In genomic region chr10:126940949-126941348, GRCm38 (mm10) we compare ENCODE assay signal across 31 mouse cellular contexts. TPM values are rescaled to one million over a fixed set of nuclear protein-coding genes. Genes with fewer than 3 reads are reported as not detected.
DNase-seq lines count a peak whose midpoint lies in the region; ATAC-seq and TF ChIP-seq lines count a peak whose summit lies in the region.
"Had no signal": no experiment of that assay in that cellular context is flagged by ENCODE, and none has a peak within 500 bp of the region (broad histone marks: within the 10 kb centered on the region; RNA-seq: fewer than 3 reads in every experiment).

No protein-coding gene starts in this region.

- H3K4me1 ChIP-seq in heart, embryonic 10.5 days = peaks cover 23% of the 10 kb centered on the region
- peaks cover 25% of the 10 kb centered on the region for H3K4me1 ChIP-seq in heart, embryonic 13.5 days
- peaks cover 17% of the 10 kb centered on the region for H3K4me1 ChIP-seq in heart, postnatal 0 days (ENCODE audit: control insufficient read depth, insufficient read depth)
- peaks cover 5% of the 10 kb centered on the region; the same call in 1 of the 2 replicates for H3K4me1 ChIP-seq in stomach, postnatal 0 days (replicated peaks; ENCODE audit: control insufficient read depth, insufficient read depth)
- H3K4me1 ChIP-seq: forebrain, embryonic 12.5 days; hindbrain, embryonic 13.5 days; liver, embryonic 13.5 days; neural tube, embryonic 15.5 days had no signal

- WGBS in heart, embryonic 10.5 days = 35% methylated on average over 7 of the region's 7 CpGs
- 28% methylated on average over 7 of the region's 7 CpGs for WGBS in heart, embryonic 13.5 days
- 32% methylated on average over 7 of the region's 7 CpGs for WGBS in heart, postnatal 0 days
- 66% methylated on average over 7 of the region's 7 CpGs for WGBS in stomach, postnatal 0 days

- H3K9me3 ChIP-seq in heart, embryonic 10.5 days = 0 out of 2 replicates have a peak, but pooled peaks cover 8% of the 10 kb centered on the region
- peaks cover 4% of the 10 kb centered on the region; the same call in 1 of the 2 replicates for H3K9me3 ChIP-seq in heart, embryonic 13.5 days
- H3K9me3 ChIP-seq in heart, postnatal 0 days (replicated peaks; ENCODE audit: control insufficient read depth, low read length) = peaks cover 1% of the 10 kb centered on the region; the same call in 1 of the 2 replicates
- no peaks in the 10 kb centered on the region for H3K9me3 ChIP-seq in stomach, postnatal 0 days (ENCODE audit: control insufficient read depth, low read length)
- H3K9me3 ChIP-seq: forebrain, embryonic 12.5 days; limb, embryonic 10.5 days; limb, embryonic 15.5 days had no signal

- intact Hi-C loops in heart, postnatal 25 days (cut with DNase I) = no loop called here

- no peak for TF ChIP-seq CTCF in heart, postnatal 0 days (IDR thresholded peaks at IDR 0.05; ENCODE audit: low read depth)
- TF ChIP-seq CTCF in stomach, postnatal 0 days (IDR thresholded peaks at IDR 0.05; ENCODE audit: low read depth) = no peak

- peak; percentile 85 for TF ChIP-seq EP300 in heart, postnatal 0 days (IDR thresholded peaks at IDR 0.05; ENCODE audit: low read depth)
- TF ChIP-seq EP300 in stomach, postnatal 0 days (optimal IDR thresholded peaks at IDR 0.05) = no peak

- peak overlapping the region; percentile 37 for H3K9ac ChIP-seq in heart, embryonic 13.5 days
- no peak overlapping the region for H3K9ac ChIP-seq in heart, postnatal 0 days (replicated peaks; ENCODE audit: low read depth, low read length)
- no peak overlapping the region for H3K9ac ChIP-seq in stomach, postnatal 0 days (ENCODE audit: low read length)
- H3K9ac ChIP-seq: forebrain, embryonic 12.5 days; forebrain, postnatal 0 days; hindbrain, embryonic 13.5 days; limb, embryonic 15.5 days; liver, embryonic 13.5 days; neural tube, embryonic 15.5 days had no signal

- DNase-seq in heart, embryonic 10.5 days (ENCODE audit: low spot score) = no peak
- DNase-seq in heart, postnatal 25 days (ENCODE audit: low spot score) = no peak
- DNase-seq in heart, postnatal 0 days (ENCODE audit: low spot score) = peak; percentile 82
- no peak for DNase-seq in right cerebral cortex, adult 2 months (ENCODE audit: low spot score in 2 of 2)
- no peak for DNase-seq in stomach, postnatal 0 days (ENCODE audit: low spot score)
- DNase-seq: adrenal gland, adult 2 months; adrenal gland, postnatal 36 days; B cell, adult 2 months; cerebellum, adult 18-20 months; cerebellum, postnatal 14 days; forebrain, postnatal 0 days; kidney, adult 9 months; kidney, postnatal 10 days; layer of hippocampus, adult 9-11 months; liver, embryonic 13.5 days; lung, adult 18-20 months; lung, postnatal 14 days; midbrain, embryonic 14.5 days; retina, postnatal 1 day; right cerebral cortex, postnatal 25 days; thymus, adult 2 months; thymus, postnatal 4 days had no signal

- no peak overlapping the region; the same call in 1 of the 2 replicates for H3K4me3 ChIP-seq in heart, embryonic 10.5 days
- no peak overlapping the region for H3K4me3 ChIP-seq in heart, embryonic 13.5 days
- H3K4me3 ChIP-seq in heart, postnatal 0 days (ENCODE audit: low read depth, low read length) = no peak overlapping the region
- no peak overlapping the region for H3K4me3 ChIP-seq in stomach, postnatal 0 days (ENCODE audit: low read depth, low read length)
- H3K4me3 ChIP-seq: erythroblast, embryonic 14.5 days; forebrain, embryonic 12.5 days; hindbrain, embryonic 13.5 days; limb, embryonic 10.5 days; limb, embryonic 15.5 days; liver, embryonic 13.5 days; neural tube, embryonic 15.5 days had no signal

- ATAC-seq in heart, embryonic 13.5 days (ENCODE audit: extremely low read depth, insufficient number of reproducible peaks, low FRiP score, low TSS enrichment) = peak; percentile 62; the same call in 1 of the 2 replicates
- peak; percentile 92 for ATAC-seq in heart, postnatal 0 days (ENCODE audit: insufficient read depth, low read depth)
- no peak for ATAC-seq in stomach, postnatal 0 days (ENCODE audit: low FRiP score, low TSS enrichment)
- ATAC-seq: activated CD4-positive, CD25-positive, alpha-beta regulatory T cell, adult 4 months; forebrain, postnatal 0 days; intestine, postnatal 0 days had no signal

- H3K27ac ChIP-seq in heart, embryonic 10.5 days = peak overlapping the region; percentile 48; the same call in 1 of the 2 replicates
- peak overlapping the region; percentile 81 for H3K27ac ChIP-seq in heart, embryonic 13.5 days (replicated peaks)
- H3K27ac ChIP-seq in heart, postnatal 0 days (ENCODE audit: low read depth) = peak overlapping the region; percentile 78
- no peak overlapping the region for H3K27ac ChIP-seq in stomach, postnatal 0 days (replicated peaks)
- H3K27ac ChIP-seq: forebrain, embryonic 12.5 days; hindbrain, embryonic 13.5 days; limb, embryonic 10.5 days; limb, embryonic 15.5 days; liver, embryonic 13.5 days; neural tube, embryonic 15.5 days had no signal

- peak overlapping the region; percentile 18; the same call in 1 of the 2 replicates for H3K4me2 ChIP-seq in heart, embryonic 13.5 days
- H3K4me2 ChIP-seq in heart, postnatal 0 days (ENCODE audit: low read depth, low read length) = 0 out of 2 replicates have a peak overlapping the region, but pooled peaks have one; percentile 13
- no peak overlapping the region for H3K4me2 ChIP-seq in stomach, postnatal 0 days (replicated peaks; ENCODE audit: low read depth)
- H3K4me2 ChIP-seq: forebrain, embryonic 12.5 days; hindbrain, embryonic 13.5 days; limb, embryonic 15.5 days; liver, embryonic 13.5 days; neural tube, embryonic 15.5 days had no signal

- H3K27me3 ChIP-seq in heart, embryonic 10.5 days (ENCODE audit: insufficient read depth, poor library complexity, severe bottlenecking) = no peaks in the 10 kb centered on the region
- H3K27me3 ChIP-seq in heart, embryonic 13.5 days (replicated peaks) = no peaks in the 10 kb centered on the region
- H3K27me3 ChIP-seq in heart, postnatal 0 days (ENCODE audit: control insufficient read depth, insufficient read depth, low read length) = no peaks in the 10 kb centered on the region
- no peaks in the 10 kb centered on the region for H3K27me3 ChIP-seq in stomach, postnatal 0 days (ENCODE audit: control insufficient read depth, insufficient read depth, low read length)
- H3K27me3 ChIP-seq: forebrain, embryonic 12.5 days; limb, embryonic 15.5 days; liver, embryonic 13.5 days; neural tube, embryonic 15.5 days had no signal

- H3K36me3 ChIP-seq in heart, embryonic 10.5 days = no peaks in the 10 kb centered on the region; the same call in 1 of the 2 replicates
- no peaks in the 10 kb centered on the region for H3K36me3 ChIP-seq in heart, embryonic 13.5 days
- H3K36me3 ChIP-seq in heart, postnatal 0 days (replicated peaks; ENCODE audit: control insufficient read depth, insufficient read depth, low read length) = no peaks in the 10 kb centered on the region
- H3K36me3 ChIP-seq in stomach, postnatal 0 days (ENCODE audit: control insufficient read depth, insufficient read depth, low read length) = no peaks in the 10 kb centered on the region
- H3K36me3 ChIP-seq: forebrain, embryonic 12.5 days; hindbrain, embryonic 13.5 days; limb, embryonic 10.5 days; limb, embryonic 15.5 days; liver, embryonic 13.5 days; neural tube, embryonic 15.5 days had no signal

RNA-seq across cellular contexts. Expression of gene Ctdsp2, which starts 37.6 kb away (rescaled TPM):
- polyA plus RNA-seq in heart, embryonic 10.5 days (2016; fragmentation: Nextera tagmentation; extraction: Ambion mirVana) = 37.8 and 46.2 TPM in 2 replicates
- 100 to 1,000 TPM; 104 to 110 TPM for total RNA-seq in heart, postnatal 25 days (2021)
- polyA plus RNA-seq in heart, embryonic 13.5 days (2015; fragmentation: Nextera tagmentation; extraction: Ambion mirVana) = 37.1 and 39.6 TPM in 2 replicates
- 137 and 155 TPM in 2 replicates for total RNA-seq in heart, postnatal 0 days (2014; rRNA removed; ENCODE audit: low replicate concordance)
- polyA plus RNA-seq in heart, postnatal 0 days (2015; fragmentation: Nextera tagmentation; extraction: Ambion mirVana) = 26.4 and 27.4 TPM in 2 replicates
- 29.1 and 33.0 TPM in 2 replicates for polyA plus RNA-seq in stomach, postnatal 0 days (2015; fragmentation: Nextera tagmentation; extraction: Ambion mirVana)

RNA-seq across cellular contexts. Expression of gene Atp23, which starts 39.8 kb away (rescaled TPM):
- 10.8 and 15.4 TPM in 2 replicates for polyA plus RNA-seq in heart, embryonic 10.5 days (2016; fragmentation: Nextera tagmentation; extraction: Ambion mirVana)
- total RNA-seq in heart, postnatal 25 days (2021) = 1 to 10 TPM; 4.2 to 4.5 TPM
- 6.4 and 8.6 TPM in 2 replicates for polyA plus RNA-seq in heart, embryonic 13.5 days (2015; fragmentation: Nextera tagmentation; extraction: Ambion mirVana)
- 0.46 and 10.2 TPM in 2 replicates for total RNA-seq in heart, postnatal 0 days (2014; rRNA removed; ENCODE audit: low replicate concordance)
- polyA plus RNA-seq in heart, postnatal 0 days (2015; fragmentation: Nextera tagmentation; extraction: Ambion mirVana) = 7.8 and 8.5 TPM in 2 replicates
- polyA plus RNA-seq in stomach, postnatal 0 days (2015; fragmentation: Nextera tagmentation; extraction: Ambion mirVana) = 9.1 and 10.3 TPM in 2 replicates

RNA-seq across cellular contexts. Expression of gene Avil, which starts 59.6 kb away (rescaled TPM):
- polyA plus RNA-seq in heart, embryonic 10.5 days (2016; fragmentation: Nextera tagmentation; extraction: Ambion mirVana) = 0.07 TPM in 1 of 2 replicates, not detected in the other
- under 1 TPM; 0.14 to 0.39 TPM for total RNA-seq in heart, postnatal 25 days (2021)
- 0.17 and 0.21 TPM in 2 replicates for polyA plus RNA-seq in heart, embryonic 13.5 days (2015; fragmentation: Nextera tagmentation; extraction: Ambion mirVana)
- total RNA-seq in heart, postnatal 0 days (2014; rRNA removed; ENCODE audit: low replicate concordance) = 0.04 and 1.9 TPM in 2 replicates
- polyA plus RNA-seq in heart, postnatal 0 days (2015; fragmentation: Nextera tagmentation; extraction: Ambion mirVana) = 0.07 and 0.11 TPM in 2 replicates
- polyA plus RNA-seq in stomach, postnatal 0 days (2015; fragmentation: Nextera tagmentation; extraction: Ambion mirVana) = 10.7 and 12.3 TPM in 2 replicates
- polyA plus RNA-seq: activated CD4-positive, CD25-positive, alpha-beta regulatory T cell, adult 4 months; forebrain, embryonic 12.5 days had no signal
